Comparison of ENCODE assay signal across 8 mouse cellular contexts in the genomic region with DNA sequence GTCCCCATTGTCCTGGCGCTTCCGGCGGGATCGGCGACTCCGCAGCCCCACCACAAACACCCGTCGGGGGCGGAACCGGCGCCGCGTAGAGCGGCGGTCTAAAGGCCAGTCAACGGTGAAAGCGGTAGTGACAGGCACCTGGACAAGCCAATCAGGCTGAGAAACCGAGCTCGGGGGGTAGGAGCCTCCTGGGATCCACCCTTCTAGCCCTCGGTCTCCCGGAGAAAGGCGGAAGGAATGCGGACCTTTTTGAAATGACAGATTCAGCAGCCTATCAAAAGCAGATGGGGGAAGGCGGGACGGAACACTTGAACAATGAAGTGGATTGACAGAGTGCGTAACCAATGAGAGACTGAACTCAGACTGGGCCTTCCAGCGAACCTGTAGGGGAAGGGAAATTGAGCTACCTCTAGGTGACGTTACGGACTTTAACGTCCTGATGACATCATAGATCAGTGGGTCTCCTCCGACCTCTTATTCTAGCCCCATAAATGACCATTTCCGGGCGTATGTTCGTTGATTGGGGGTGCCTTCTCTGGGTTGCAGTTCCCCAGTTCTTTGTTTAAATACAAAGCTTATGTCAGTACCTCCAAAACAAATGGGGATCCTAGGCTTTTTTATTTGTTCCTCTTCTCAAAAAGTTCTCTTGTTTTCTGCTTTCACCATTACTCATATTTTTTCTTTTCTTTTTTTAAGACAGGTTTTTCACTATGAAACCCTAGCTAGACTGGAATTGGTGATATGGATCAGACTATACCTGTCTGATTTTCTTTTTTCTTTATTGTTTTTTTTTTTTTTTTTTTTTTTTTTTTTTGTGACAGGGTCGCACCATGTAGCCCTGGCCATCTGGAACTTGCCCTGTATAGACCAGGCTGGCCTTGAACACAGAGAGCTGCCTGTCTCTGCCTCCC. TPM values are rescaled to one million over a fixed set of nuclear protein-coding genes. Genes with fewer than 3 reads are reported as not detected.
DNase-seq lines count a peak whose midpoint lies in the region; ATAC-seq and TF ChIP-seq lines count a peak whose summit lies in the region.

A gene (minus strand): TSS at position 276 of the 911 bp plus-strand sequence.

- TF ChIP-seq CTCF in kidney, postnatal 0 days (IDR thresholded peaks at IDR 0.05; ENCODE audit: low read depth), result peak; percentile 35; the same call in 1 of the 2 replicates

- DNase-seq in CD4-positive helper T cell, adult 2 months (ENCODE audit: low read depth, low spot score), result peak; percentile 100
- peak; percentile 100 for DNase-seq in brain, embryonic 18.5 days (ENCODE audit: low read depth, low spot score)
- peak; percentile 100 for DNase-seq in kidney, postnatal 0 days (ENCODE audit: low spot score)
- DNase-seq in liver, embryonic 11.5 days (ENCODE audit: low spot score), result peak; percentile 95
- peak; percentile 100 for DNase-seq in naive thymus-derived CD4-positive, alpha-beta T cell, adult 2 months (ENCODE audit: low read depth)

- 2% methylated on average over 35 of the region's 35 CpGs for WGBS in heart, embryonic 12.5 days
- WGBS in kidney, postnatal 0 days, result 3% methylated on average over 35 of the region's 35 CpGs
- 3% methylated on average over 35 of the region's 35 CpGs for WGBS in liver, embryonic 11.5 days
- 2% methylated on average over 35 of the region's 35 CpGs for WGBS in stomach, embryonic 14.5 days

- peak; percentile 93 for ATAC-seq in erythroid progenitor cell, adult 5-6 weeks (replicated peaks; ENCODE audit: low FRiP score, poor library complexity, severe bottlenecking)
- ATAC-seq in heart, embryonic 12.5 days (ENCODE audit: insufficient number of reproducible peaks, low FRiP score), result peak; percentile 99
- peak; percentile 99 for ATAC-seq in kidney, postnatal 0 days (replicated peaks; ENCODE audit: low FRiP score, low read depth)
- ATAC-seq in liver, embryonic 11.5 days (replicated peaks; ENCODE audit: low FRiP score), result peak; percentile 98
- ATAC-seq in stomach, embryonic 14.5 days (ENCODE audit: insufficient number of reproducible peaks, insufficient read depth, low FRiP score, low read depth), result peak; percentile 99

- peak within 1 kb of the TSS; percentile 88 for H3K4me2 ChIP-seq in heart, embryonic 12.5 days
- H3K4me2 ChIP-seq in kidney, postnatal 0 days (ENCODE audit: low read length), result peak within 1 kb of the TSS; percentile 56
- peak within 1 kb of the TSS; percentile 88 for H3K4me2 ChIP-seq in liver, embryonic 11.5 days
- H3K4me2 ChIP-seq in stomach, embryonic 14.5 days (replicated peaks; ENCODE audit: low read depth, low read length), result peak within 1 kb of the TSS; percentile 68

- H3K36me3 ChIP-seq in heart, embryonic 12.5 days, result no peaks in the 10 kb centered on the region
- no peaks in the 10 kb centered on the region for H3K36me3 ChIP-seq in kidney, postnatal 0 days (ENCODE audit: insufficient read depth, low read length)
- H3K36me3 ChIP-seq in liver, embryonic 11.5 days (ENCODE audit: control insufficient read depth, insufficient read depth, low read length), result peaks cover 2% of the 10 kb centered on the region; the same call in 1 of the 2 replicates
- no peaks in the 10 kb centered on the region for H3K36me3 ChIP-seq in stomach, embryonic 14.5 days (ENCODE audit: control insufficient read depth, insufficient read depth, low read length)

- H3K9me3 ChIP-seq in heart, embryonic 12.5 days (replicated peaks), result no peaks in the 10 kb centered on the region
- no peaks in the 10 kb centered on the region for H3K9me3 ChIP-seq in kidney, postnatal 0 days (replicated peaks; ENCODE audit: low read length)
- H3K9me3 ChIP-seq in liver, embryonic 11.5 days (ENCODE audit: control insufficient read depth, low read length), result no peaks in the 10 kb centered on the region
- H3K9me3 ChIP-seq in stomach, embryonic 14.5 days (ENCODE audit: control insufficient read depth, low read depth, low read length), result no peaks in the 10 kb centered on the region

- peaks cover 40% of the 10 kb centered on the region for H3K4me1 ChIP-seq in heart, embryonic 12.5 days (replicated peaks)
- H3K4me1 ChIP-seq in kidney, postnatal 0 days (replicated peaks; ENCODE audit: insufficient read depth, low read length), result peaks cover 32% of the 10 kb centered on the region
- H3K4me1 ChIP-seq in liver, embryonic 11.5 days (replicated peaks; ENCODE audit: control insufficient read depth, insufficient read depth, low read length), result peaks cover 25% of the 10 kb centered on the region
- peaks cover 22% of the 10 kb centered on the region; the same call in 1 of the 2 replicates for H3K4me1 ChIP-seq in stomach, embryonic 14.5 days (ENCODE audit: control insufficient read depth, insufficient read depth, low read length)

- peak within 1 kb of the TSS; percentile 88 for H3K9ac ChIP-seq in heart, embryonic 12.5 days
- H3K9ac ChIP-seq in kidney, postnatal 0 days (ENCODE audit: low read depth, low read length), result peak within 1 kb of the TSS; percentile 90
- peak within 1 kb of the TSS; percentile 99 for H3K9ac ChIP-seq in liver, embryonic 11.5 days (ENCODE audit: low read depth, low read length)
- H3K9ac ChIP-seq in stomach, embryonic 14.5 days (replicated peaks; ENCODE audit: low read depth, low read length), result peak within 1 kb of the TSS; percentile 92

- no peaks in the 10 kb centered on the region for H3K27me3 ChIP-seq in heart, embryonic 12.5 days (replicated peaks)
- H3K27me3 ChIP-seq in kidney, postnatal 0 days (ENCODE audit: insufficient read depth, low read length), result no peaks in the 10 kb centered on the region
- H3K27me3 ChIP-seq in liver, embryonic 11.5 days (replicated peaks; ENCODE audit: control insufficient read depth, insufficient read depth, low read length), result no peaks in the 10 kb centered on the region
- H3K27me3 ChIP-seq in stomach, embryonic 14.5 days (ENCODE audit: control insufficient read depth, insufficient read depth, low read length), result no peaks in the 10 kb centered on the region

- H3K27ac ChIP-seq in heart, embryonic 12.5 days (ENCODE audit: poor library complexity, severe bottlenecking), result peak within 1 kb of the TSS; percentile 98
- H3K27ac ChIP-seq in kidney, postnatal 0 days, result peak within 1 kb of the TSS; percentile 99
- peak within 1 kb of the TSS; percentile 100 for H3K27ac ChIP-seq in liver, embryonic 11.5 days (ENCODE audit: low read depth, low read length)
- peak within 1 kb of the TSS; percentile 99 for H3K27ac ChIP-seq in stomach, embryonic 14.5 days (ENCODE audit: low read length)

- H3K4me3 ChIP-seq in heart, embryonic 12.5 days, result peak within 1 kb of the TSS; percentile 69
- H3K4me3 ChIP-seq in kidney, postnatal 0 days (replicated peaks; ENCODE audit: low read depth, low read length), result peak within 1 kb of the TSS; percentile 67
- H3K4me3 ChIP-seq in liver, embryonic 11.5 days (ENCODE audit: low read depth, low read length), result peak within 1 kb of the TSS; percentile 82
- peak within 1 kb of the TSS; percentile 65 for H3K4me3 ChIP-seq in stomach, embryonic 14.5 days (ENCODE audit: low read depth, low read length)

RNA-seq across cellular contexts. Expression of the gene that starts here (rescaled TPM):
- total RNA-seq in erythroid progenitor cell, adult 5-6 weeks (2015; ENCODE audit: low replicate concordance), result 59.1 and 87.6 TPM in 2 replicates
- 42.6 and 46.8 TPM in 2 replicates for total RNA-seq in erythroid progenitor cell, adult 5-6 weeks (2017; ENCODE audit: low replicate concordance)
- polyA plus RNA-seq in heart, embryonic 12.5 days (2016; fragmentation: Nextera tagmentation; extraction: Ambion mirVana), result 285 and 287 TPM in 2 replicates
- polyA plus RNA-seq in kidney, postnatal 0 days (2015; fragmentation: Nextera tagmentation; extraction: Ambion mirVana), result 207 and 216 TPM in 2 replicates
- polyA plus RNA-seq in liver, embryonic 11.5 days (2014; fragmentation: Nextera tagmentation; extraction: Ambion mirVana), result 184 and 199 TPM in 2 replicates
- polyA plus RNA-seq in stomach, embryonic 14.5 days (2014; fragmentation: Nextera tagmentation; extraction: Ambion mirVana), result 255 and 296 TPM in 2 replicates

Comparison
In these comparisons a context has a peak if more than half of its experiments do, and no peak if none do; other contexts are left out.
1. Peak in every context shown above with its lines: DNase-seq, ATAC-seq, H3K4me3 ChIP-seq and H3K27ac ChIP-seq.